Mouse (Mus musculus) bone marrow, adult 2 months (tissue): ENCODE measurements around the gene Med15. TPM values are rescaled to one million over a fixed set of nuclear protein-coding genes. Genes with fewer than 3 reads are reported as not detected.
A peak's percentile ranks its signal among the peaks of the same experiment; 100 is the strongest.

Source experiments
- H3K27ac ChIP-seq: fragments of 200-500 bp; 2 replicates; pipeline ENCODE4 v1.5.1; 2012; ENCODE audit warnings: low read depth, mild to moderate bottlenecking, control low read depth, inconsistent platforms, low read length; ENCODE audit not compliant: control insufficient read depth, poor library complexity, insufficient read depth
- H3K4me1 ChIP-seq: fragments of 200-500 bp; 2 replicates; pipeline ENCODE4 v1.6.1; 2011; ENCODE audit warnings: low read length; ENCODE audit not compliant: control insufficient read depth, insufficient read depth
- H3K4me3 ChIP-seq: fragments of 200-500 bp; replicated peaks from 2 replicates; pipeline ENCODE3; 2011; ENCODE audit warnings: mild to moderate bottlenecking, low read depth, low read length, control low read depth; ENCODE audit not compliant: control insufficient read depth
- CTCF ChIP-seq: fragments of 200-500 bp; IDR thresholded peaks from 2 replicates; pipeline ENCODE4 v1.5.1; 2011; ENCODE audit warnings: low read length, control low read depth; ENCODE audit not compliant: control insufficient read depth, insufficient read depth
- POLR2A ChIP-seq: fragments of 200-500 bp; IDR thresholded peaks from 2 replicates; pipeline ENCODE4 v1.6.1; 2011; ENCODE audit warnings: low read depth, mild to moderate bottlenecking, control low read depth, low read length, borderline replicate concordance; ENCODE audit not compliant: control insufficient read depth
- whole genome bisulfite sequencing: fragments of 180-500 bp; shearing (Covaris S2); methylation state at CpG from one replicate; pipeline ENCODE4 v1.1.7; 2018; 5-methylcytosine and 5-hydroxymethylcytosine counted together
- polyA plus RNA-seq: library from polyadenylated mRNA; stranded (reverse); fragments of >200 nt; gene quantifications from 2 replicates; pipeline ENCODE4 v1.2.4, GENCODE M21; 2011; ENCODE audit warnings: low replicate concordance; ENCODE audit not compliant: missing spikeins, insufficient read depth, insufficient read length

Med15 gene
- polyA plus RNA-seq, 1 experiment = 38.0 TPM

DNA sequence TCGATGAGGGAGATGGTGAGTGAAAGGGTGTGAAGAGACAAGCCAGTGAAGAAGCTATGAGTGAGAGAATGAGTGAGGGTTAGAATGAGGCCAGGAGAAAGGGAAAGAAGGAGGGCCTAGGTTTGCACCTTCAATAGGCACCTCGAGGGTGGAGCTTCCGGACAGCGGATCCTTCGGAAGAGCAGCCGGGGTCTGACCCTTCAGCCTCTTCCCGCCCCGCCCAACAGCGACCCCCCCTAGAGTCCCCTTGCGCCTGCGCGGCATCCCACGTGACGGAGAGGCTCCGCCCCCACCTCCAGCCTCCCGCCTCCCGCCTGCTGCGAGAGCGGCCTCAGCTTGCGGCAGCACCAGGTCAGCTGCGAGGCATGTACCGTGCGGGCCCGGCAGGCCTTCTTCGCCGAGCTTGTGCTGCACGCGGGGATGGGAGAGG is 26.7 kb upstream of the Med15 start, which contains the start of gene Klhl22:
TSS of gene Klhl22 (plus strand) at position 275 of the 430 bp plus-strand sequence.
- TF ChIP-seq CTCF (no peak; the same call in 1 of the 2 replicates), POLR2A (peak; percentile 71; the same call in 1 of the 2 replicates)
- H3K4me3 ChIP-seq = peak within 1 kb of the TSS; percentile 65
- under 1% methylated on average over 28 of the region's 28 CpGs for WGBS
- no peak within 1 kb of the TSS; the same call in 1 of the 2 replicates for H3K27ac ChIP-seq
- H3K4me1 ChIP-seq = peaks cover 2% of the 10 kb centered on the region

DNA sequence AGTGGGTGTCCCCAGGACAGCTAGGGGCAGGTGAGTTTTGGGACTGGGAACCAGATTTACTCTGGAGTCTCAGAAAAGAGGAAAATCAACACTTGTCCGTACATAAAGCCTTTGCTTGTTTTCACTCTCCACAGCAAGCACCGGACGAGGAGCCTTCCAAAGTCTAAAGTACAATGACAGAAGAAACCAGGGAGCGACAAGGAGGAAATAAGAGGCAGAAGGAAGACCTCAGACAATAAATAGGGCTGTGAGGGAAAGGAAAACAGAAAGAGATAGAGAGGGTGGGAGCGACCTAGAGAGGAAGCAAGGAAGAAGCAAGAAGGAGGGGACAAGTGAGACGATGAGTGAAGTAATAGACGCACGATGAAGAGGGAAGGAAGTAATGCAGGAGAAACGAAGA is 26.2 kb upstream of the Med15 start:
- Histone ChIP-seq H3K27ac (no peak overlapping the region), H3K4me3 (peak overlapping the region; percentile 64), H3K4me1 (peaks cover 2% of the 10 kb centered on the region)
- WGBS = 25% methylated on average over 9 of the region's 9 CpGs
- TF ChIP-seq CTCF (no peak), POLR2A (no peak)

DNA sequence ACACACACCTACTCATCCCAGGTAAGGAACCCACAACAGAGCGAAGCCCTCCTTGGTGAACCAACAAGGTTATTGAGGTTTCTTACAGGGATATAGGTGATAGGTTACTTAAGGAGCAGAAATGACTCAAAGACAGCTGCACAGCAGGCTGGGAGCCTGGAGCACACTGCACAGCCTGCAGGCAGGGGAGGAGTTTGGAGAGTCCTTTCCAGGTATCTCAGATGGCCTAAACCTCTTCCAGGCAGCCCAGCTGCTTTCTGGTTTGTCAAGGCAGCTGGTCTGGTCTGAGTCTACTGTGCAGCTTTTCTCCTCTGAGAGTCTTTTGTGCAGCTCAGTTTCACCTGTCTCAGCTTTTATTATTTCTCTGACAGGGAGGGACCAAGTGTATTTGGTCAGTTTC is 25.1 kb upstream of the Med15 start:
- no peak overlapping the region for H3K4me3 ChIP-seq
- TF ChIP-seq CTCF (no peak), POLR2A (no peak)
- H3K27ac ChIP-seq = no peak overlapping the region
- H3K4me1 ChIP-seq = peaks cover 2% of the 10 kb centered on the region
- WGBS = 92% methylated on average over 1 of the region's 1 CpGs

- no peak overlapping the region for H3K27ac ChIP-seq
- no peaks in the 10 kb centered on the region for H3K4me1 ChIP-seq
- TF ChIP-seq POLR2A (no peak), CTCF (no peak)
- no peak overlapping the region for H3K4me3 ChIP-seq
- WGBS = 35% methylated on average over 1 of the region's 1 CpGs
Measured at GRCm38 (mm10) chr16:17753686-17754085, 21.0 kb upstream of the Med15 start.

DNA sequence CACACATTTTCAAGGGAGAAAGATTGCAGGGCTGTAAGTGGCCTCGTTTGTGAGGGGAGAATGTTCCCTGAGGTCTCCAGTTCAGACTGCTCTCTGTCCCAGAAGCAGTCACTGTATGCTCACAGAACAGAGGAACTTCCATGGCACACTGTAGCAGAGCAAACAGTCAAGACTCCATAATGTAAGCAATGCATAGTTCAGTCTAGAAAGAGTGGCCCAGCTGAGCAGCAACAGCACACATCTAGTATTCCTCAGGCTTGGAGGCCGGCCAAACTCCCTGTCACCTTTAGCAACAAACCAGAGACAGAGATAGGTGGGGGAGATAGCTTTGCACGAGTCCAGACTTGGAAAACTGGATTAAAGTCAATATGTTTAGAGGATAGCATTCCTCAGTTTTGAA is 20.3 kb upstream of the Med15 start:
- no peak for TF ChIP-seq CTCF
- TF ChIP-seq POLR2A = no peak
- Histone ChIP-seq H3K27ac (no peak overlapping the region), H3K4me1 (no peaks in the 10 kb centered on the region), H3K4me3 (no peak overlapping the region)
- WGBS = 47% methylated on average over 3 of the region's 3 CpGs

DNA sequence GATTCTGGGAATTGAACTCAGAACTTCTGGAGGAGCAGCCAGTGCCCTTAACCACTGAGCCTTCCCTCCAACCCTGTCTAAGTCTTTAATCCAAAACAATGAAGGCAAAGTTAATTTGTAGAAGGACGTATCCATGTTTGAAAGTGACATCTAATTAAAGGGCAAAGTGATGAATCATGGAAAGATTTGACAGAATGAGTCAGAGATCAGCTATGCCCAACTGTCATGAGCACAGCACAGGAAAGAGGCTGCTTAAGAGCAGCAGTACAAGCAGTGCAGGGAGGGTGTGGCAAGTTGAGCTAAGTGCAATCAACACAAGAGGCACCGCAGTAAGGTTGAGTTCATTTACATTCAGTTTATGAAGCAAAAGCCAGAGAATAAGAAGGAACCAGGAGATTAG is 12.4 kb upstream of the Med15 start:
- Histone ChIP-seq H3K4me3 (no peak overlapping the region), H3K4me1 (no peaks in the 10 kb centered on the region), H3K27ac (no peak overlapping the region)
- no peak for TF ChIP-seq CTCF
- no peak for TF ChIP-seq POLR2A
- WGBS = 85% methylated on average over 2 of the region's 2 CpGs

DNA sequence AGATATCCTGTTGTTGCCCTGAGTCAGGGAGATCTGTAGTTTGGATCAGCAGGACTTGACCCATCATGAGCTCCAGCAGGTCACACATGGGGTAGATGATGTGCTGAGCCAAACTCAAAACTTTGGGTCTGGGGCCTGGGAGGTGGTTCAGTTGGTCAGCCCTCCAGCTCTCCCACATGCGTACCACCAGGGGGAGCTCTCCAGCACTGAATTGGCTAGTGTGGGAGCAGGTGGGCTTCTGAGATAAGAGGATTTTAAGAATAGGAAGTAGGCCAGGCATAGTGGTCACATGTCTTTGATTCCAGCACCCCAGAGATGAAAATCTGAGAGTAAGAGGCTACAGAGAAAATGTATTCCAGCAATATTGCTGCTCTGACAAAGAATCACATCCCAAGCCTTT is 11.8 kb upstream of the Med15 start:
- WGBS = 18% methylated on average over 1 of the region's 1 CpGs
- TF ChIP-seq POLR2A (no peak), CTCF (peak; percentile 81)
- H3K4me1 ChIP-seq = no peaks in the 10 kb centered on the region
- H3K27ac ChIP-seq = no peak overlapping the region
- H3K4me3 ChIP-seq = no peak overlapping the region

GRCm38 (mm10) chr16:17743279-17743678 is 10.6 kb upstream of the Med15 start:
- no peak for TF ChIP-seq POLR2A
- no peak for TF ChIP-seq CTCF
- Histone ChIP-seq H3K27ac (no peak overlapping the region), H3K4me3 (no peak overlapping the region), H3K4me1 (no peaks in the 10 kb centered on the region)
- 60% methylated on average over 4 of the region's 4 CpGs for WGBS

DNA sequence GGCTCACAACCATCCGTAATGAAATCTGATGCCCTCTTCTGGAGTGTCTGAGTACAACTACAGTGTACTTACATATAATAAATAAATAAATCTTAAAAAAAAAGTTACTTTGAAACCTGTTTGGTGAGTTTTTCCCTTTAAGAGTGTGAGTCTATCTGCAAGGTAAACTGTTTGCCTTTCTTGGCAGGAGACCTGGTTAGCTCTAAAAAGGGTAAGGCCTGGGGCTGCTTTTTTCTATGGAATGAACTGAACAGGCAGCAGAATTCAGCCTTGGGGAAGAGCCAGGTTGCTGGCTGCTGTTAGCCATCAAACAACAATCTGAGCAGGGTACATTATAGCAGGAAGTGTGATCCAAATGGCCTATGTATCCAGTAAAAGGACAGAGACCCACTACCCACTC is 10.1 kb upstream of the Med15 start:
- Histone ChIP-seq H3K4me1 (no peaks in the 10 kb centered on the region), H3K4me3 (no peak overlapping the region), H3K27ac (no peak overlapping the region)
- TF ChIP-seq POLR2A (no peak), CTCF (no peak)
- 64% methylated on average over 1 of the region's 1 CpGs for WGBS

- no peaks in the 10 kb centered on the region for H3K4me1 ChIP-seq
- H3K27ac ChIP-seq = no peak overlapping the region
- TF ChIP-seq POLR2A (no peak), CTCF (no peak)
- H3K4me3 ChIP-seq = no peak overlapping the region
- WGBS = 69% methylated on average over 4 of the region's 4 CpGs
Measured at GRCm38 (mm10) chr16:17740080-17740479, 7.4 kb upstream of the Med15 start.
